Mouse (Mus musculus): ENCODE data around the gene Olfr690. TPM values are rescaled to one million over a fixed set of nuclear protein-coding genes. Genes with fewer than 3 reads are reported as not detected.
"Not testable (repeated sequence)": the region's sequence is repeated elsewhere in the genome, so short reads cannot be mapped to it uniquely, and the experiment has no call there.

Olfr690 gene
- total RNA-seq (2021), result not detected
- long read RNA-seq, experiment 1, result 0 reads
- long read RNA-seq, experiment 2, result 0 reads

GRCm38 (mm10) chr7:105334004-105334403 is at the start of gene Olfr690:
Olfr690 (minus strand) TSS chr7:105334104.
- no peak for DNase-seq
- intact Hi-C loops (cut with DNase I), result no loop called here

- DNase-seq, result no peak
- intact Hi-C loops (cut with DNase I), result no loop called here
Observed at GRCm38 (mm10) chr7:105380329-105380728, 46.4 kb upstream of the Olfr690 start.

GRCm38 (mm10) chr7:105374866-105375265 is 41.0 kb upstream of the Olfr690 start, which contains the start of gene Gm5901:
Gm5901 (plus strand) TSS chr7:105375038.
- DNase-seq, result no peak
- intact Hi-C loops (cut with DNase I), result no loop called here

GRCm38 (mm10) chr7:105373976-105374375 is 40.1 kb upstream of the Olfr690 start:
- DNase-seq, result no peak
- intact Hi-C loops (cut with DNase I), result no loop called here

GRCm38 (mm10) chr7:105373509-105373908 is 39.6 kb upstream of the Olfr690 start:
- peak; percentile 61 to 68 for DNase-seq
- intact Hi-C loops (cut with DNase I), result no loop called here

GRCm38 (mm10) chr7:105372912-105373311 is 39.0 kb upstream of the Olfr690 start:
- DNase-seq, result no peak
- intact Hi-C loops (cut with DNase I), result no loop called here

GRCm38 (mm10) chr7:105368521-105368920 is 34.6 kb upstream of the Olfr690 start:
- no peak for DNase-seq
- intact Hi-C loops (cut with DNase I), result no loop called here

- intact Hi-C loops (cut with DNase I), result no loop called here
- no peak for DNase-seq
Observed at GRCm38 (mm10) chr7:105367930-105368329, 34.0 kb upstream of the Olfr690 start, which contains the start of gene Olfr692. Olfr692 (plus strand) TSS chr7:105368230.

GRCm38 (mm10) chr7:105367268-105367667 is 33.4 kb upstream of the Olfr690 start:
- intact Hi-C loops (cut with DNase I), result no loop called here
- DNase-seq, result no peak

- no peak for DNase-seq
- intact Hi-C loops (cut with DNase I), result no loop called here
Observed at GRCm38 (mm10) chr7:105361713-105362112, 27.8 kb upstream of the Olfr690 start.

GRCm38 (mm10) chr7:105356487-105356886 is 22.6 kb upstream of the Olfr690 start:
- intact Hi-C loops (cut with DNase I); DNase-seq: not testable (repeated sequence)

GRCm38 (mm10) chr7:105356064-105356463 is 22.2 kb upstream of the Olfr690 start:
- DNase-seq; intact Hi-C loops (cut with DNase I): not testable (repeated sequence)

- DNase-seq, result no peak
- intact Hi-C loops (cut with DNase I), result no loop called here
Observed at GRCm38 (mm10) chr7:105342752-105343151, 8.8 kb upstream of the Olfr690 start.

GRCm38 (mm10) chr7:105342170-105342569 is 8.3 kb upstream of the Olfr690 start, which contains the start of gene Olfr691:
Olfr691 (minus strand) TSS chr7:105342270.
- DNase-seq, result no peak
- intact Hi-C loops (cut with DNase I), result no loop called here

GRCm38 (mm10) chr7:105325302-105325701 is 8.6 kb downstream of the Olfr690 start:
- DNase-seq, result no peak
- intact Hi-C loops (cut with DNase I), result loop anchor here (2.0 to 5.0 kb wide), 2 partner anchors 98 to 157 kb away; no protein-coding TSS in a partner anchor

GRCm38 (mm10) chr7:105310865-105311264 is 23.0 kb downstream of the Olfr690 start, which contains the start of gene Olfr689:
Olfr689 (plus strand) TSS chr7:105311165.
- no peak for DNase-seq
- intact Hi-C loops (cut with DNase I), result no loop called here

- intact Hi-C loops (cut with DNase I), result no loop called here
- DNase-seq, result no peak
Observed at GRCm38 (mm10) chr7:105290051-105290450, 43.9 kb downstream of the Olfr690 start.

- intact Hi-C loops (cut with DNase I), result no loop called here
- DNase-seq, result no peak
Observed at GRCm38 (mm10) chr7:105287795-105288194, 46.1 kb downstream of the Olfr690 start, which contains the start of gene Olfr688. Olfr688 (plus strand) TSS chr7:105288095.

Data from heart, postnatal 14 days (tissue).